Mouse (Mus musculus): ENCODE measurements around the gene Mterf4. TPM values are rescaled to one million over a fixed set of nuclear protein-coding genes. Genes with fewer than 3 reads are reported as not detected.
"Not testable (repeated sequence)": the region's sequence is repeated elsewhere in the genome, so short reads cannot be mapped to it uniquely, and the experiment has no call there.

The Mterf4 gene
- polyA plus RNA-seq, 1 experiment from 2014 or later = 28.6 TPM

DNA sequence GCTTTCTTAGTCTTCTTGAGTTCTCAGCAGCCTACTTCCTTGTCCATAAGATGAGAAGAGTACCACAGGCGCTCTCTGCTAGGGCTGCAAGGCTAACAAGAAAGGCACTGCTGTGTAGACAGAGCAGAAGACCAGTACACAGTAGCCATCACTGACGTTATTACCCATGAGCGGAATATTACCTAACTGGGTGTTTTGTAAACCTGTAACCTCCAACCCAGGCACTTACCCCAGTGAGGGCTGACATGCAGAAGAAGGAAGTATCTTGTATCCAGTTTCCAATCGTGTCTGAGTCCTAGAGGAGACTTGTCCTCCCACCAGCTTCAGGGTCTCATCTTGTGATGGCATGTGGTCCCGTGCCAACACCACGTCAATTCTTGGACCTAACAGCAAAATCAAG is 18.3 kb upstream of the Mterf4 start:
- peaks cover 34% of the 10 kb centered on the region for H3K36me3 ChIP-seq (ENCODE audit: control insufficient read depth, insufficient read depth, low read length)
- H3K4me1 ChIP-seq (ENCODE audit: control insufficient read depth, insufficient read depth, low read length) = no peaks in the 10 kb centered on the region
- no peaks in the 10 kb centered on the region for H3K27me3 ChIP-seq (ENCODE audit: control insufficient read depth, insufficient read depth, low read length)
- H3K27ac ChIP-seq (ENCODE audit: low read length) = no peak overlapping the region
- ATAC-seq (ENCODE audit: insufficient number of reproducible peaks, insufficient read depth, low FRiP score, low read depth) = no peak
- no peaks in the 10 kb centered on the region for H3K9me3 ChIP-seq (ENCODE audit: control insufficient read depth, low read depth, low read length)
- 89% methylated on average over 6 of the region's 6 CpGs for WGBS
- H3K4me2 ChIP-seq (replicated peaks; ENCODE audit: low read depth, low read length) = no peak overlapping the region
- H3K4me3 ChIP-seq (ENCODE audit: low read depth, low read length) = no peak overlapping the region
- H3K9ac ChIP-seq (replicated peaks; ENCODE audit: low read depth, low read length) = no peak overlapping the region

DNA sequence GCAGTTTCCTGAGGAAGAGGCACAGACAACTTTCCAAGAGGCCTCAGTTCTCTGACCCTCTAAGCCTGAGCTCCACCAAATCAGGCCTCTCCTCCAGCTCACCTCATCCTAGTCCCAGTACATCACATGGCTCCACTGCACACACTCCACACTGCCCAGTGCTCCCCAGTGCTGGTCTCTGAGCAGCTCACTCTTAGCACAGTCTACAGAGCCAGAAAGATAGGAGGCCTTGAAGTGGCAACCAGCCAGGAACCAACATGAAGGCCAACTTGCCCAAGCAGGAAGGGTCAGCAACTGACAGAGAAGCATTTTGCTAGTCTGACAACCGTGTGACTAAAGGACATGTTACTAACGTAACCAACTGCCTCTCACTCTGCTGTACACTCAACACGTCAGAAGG is 5.1 kb downstream of the Mterf4 start:
- Histone ChIP-seq H3K4me2 (replicated peaks; ENCODE audit: low read depth, low read length) (no peak overlapping the region), H3K27ac (ENCODE audit: low read length) (no peak overlapping the region), H3K9me3 (ENCODE audit: control insufficient read depth, low read depth, low read length) (no peaks in the 10 kb centered on the region), H3K27me3 (ENCODE audit: control insufficient read depth, insufficient read depth, low read length) (no peaks in the 10 kb centered on the region), H3K4me3 (ENCODE audit: low read depth, low read length) (no peak overlapping the region), H3K36me3 (ENCODE audit: control insufficient read depth, insufficient read depth, low read length) (peaks cover 56% of the 10 kb centered on the region), H3K9ac (replicated peaks; ENCODE audit: low read depth, low read length) (no peak overlapping the region), H3K4me1 (ENCODE audit: control insufficient read depth, insufficient read depth, low read length) (peaks cover 7% of the 10 kb centered on the region; the same call in 1 of the 2 replicates)
- WGBS = 86% methylated on average over 3 of the region's 3 CpGs
- no peak for ATAC-seq (ENCODE audit: insufficient number of reproducible peaks, insufficient read depth, low FRiP score, low read depth)

GRCm38 (mm10) chr1:93299791-93300190 is 5.9 kb downstream of the Mterf4 start:
- Histone ChIP-seq H3K4me1 (ENCODE audit: control insufficient read depth, insufficient read depth, low read length) (peaks cover 3% of the 10 kb centered on the region; the same call in 1 of the 2 replicates), H3K9me3 (ENCODE audit: control insufficient read depth, low read depth, low read length) (no peaks in the 10 kb centered on the region), H3K27me3 (ENCODE audit: control insufficient read depth, insufficient read depth, low read length) (no peaks in the 10 kb centered on the region), H3K9ac (replicated peaks; ENCODE audit: low read depth, low read length) (no peak overlapping the region), H3K36me3 (ENCODE audit: control insufficient read depth, insufficient read depth, low read length) (peaks cover 56% of the 10 kb centered on the region), H3K4me3 (ENCODE audit: low read depth, low read length) (no peak overlapping the region), H3K4me2 (replicated peaks; ENCODE audit: low read depth, low read length) (no peak overlapping the region), H3K27ac (ENCODE audit: low read length) (no peak overlapping the region)
- 85% methylated on average over 4 of the region's 4 CpGs for WGBS
- no peak for ATAC-seq (ENCODE audit: insufficient number of reproducible peaks, insufficient read depth, low FRiP score, low read depth)

- not testable (repeated sequence) for H3K4me1 ChIP-seq (ENCODE audit: control insufficient read depth, insufficient read depth, low read length); H3K4me3 ChIP-seq (ENCODE audit: low read depth, low read length); H3K4me2 ChIP-seq (replicated peaks; ENCODE audit: low read depth, low read length); H3K27me3 ChIP-seq (ENCODE audit: control insufficient read depth, insufficient read depth, low read length); ATAC-seq (ENCODE audit: insufficient number of reproducible peaks, insufficient read depth, low FRiP score, low read depth); H3K9me3 ChIP-seq (ENCODE audit: control insufficient read depth, low read depth, low read length); H3K9ac ChIP-seq (replicated peaks; ENCODE audit: low read depth, low read length); H3K27ac ChIP-seq (ENCODE audit: low read length)
- 68% methylated on average over 3 of the region's 3 CpGs for WGBS
- peaks cover 20% of the 10 kb centered on the region for H3K36me3 ChIP-seq (ENCODE audit: control insufficient read depth, insufficient read depth, low read length)
These were observed 11.2 kb downstream of the Mterf4 start for GRCm38 (mm10) chr1:93294491-93294890.

- no peak overlapping the region for H3K4me2 ChIP-seq (replicated peaks; ENCODE audit: low read depth, low read length)
- no peak overlapping the region for H3K4me3 ChIP-seq (ENCODE audit: low read depth, low read length)
- WGBS = 74% methylated on average over 8 of the region's 8 CpGs
- H3K27ac ChIP-seq (ENCODE audit: low read length) = no peak overlapping the region
- H3K9me3 ChIP-seq (ENCODE audit: control insufficient read depth, low read depth, low read length) = no peaks in the 10 kb centered on the region
- ATAC-seq (ENCODE audit: insufficient number of reproducible peaks, insufficient read depth, low FRiP score, low read depth) = no peak
- H3K4me1 ChIP-seq (ENCODE audit: control insufficient read depth, insufficient read depth, low read length) = no peaks in the 10 kb centered on the region
- peaks cover 5% of the 10 kb centered on the region; the same call in 1 of the 2 replicates for H3K36me3 ChIP-seq (ENCODE audit: control insufficient read depth, insufficient read depth, low read length)
- H3K9ac ChIP-seq (replicated peaks; ENCODE audit: low read depth, low read length) = no peak overlapping the region
- H3K27me3 ChIP-seq (ENCODE audit: control insufficient read depth, insufficient read depth, low read length) = no peaks in the 10 kb centered on the region
These were observed 13.7 kb downstream of the Mterf4 start for GRCm38 (mm10) chr1:93292006-93292405.

DNA sequence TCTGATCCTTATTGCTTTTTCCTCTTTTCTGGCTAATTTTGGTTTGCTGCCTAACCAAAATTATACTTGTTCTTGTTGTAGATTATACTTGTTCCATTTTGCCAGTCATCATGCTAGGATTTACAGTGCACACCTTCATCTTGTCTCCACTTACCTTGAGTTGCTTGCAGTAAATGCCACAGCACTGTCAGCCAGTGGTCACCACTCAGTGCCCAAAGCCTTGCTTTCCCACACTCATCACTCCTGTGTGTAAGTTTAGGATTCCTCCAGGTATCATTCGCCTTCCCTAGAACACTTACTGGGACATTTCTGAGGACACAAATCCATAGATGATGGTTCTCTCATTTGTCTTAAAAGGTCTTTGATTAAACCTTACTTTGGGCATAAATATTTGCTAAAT is 14.1 kb downstream of the Mterf4 start:
- Histone ChIP-seq H3K27ac (ENCODE audit: low read length) (no peak overlapping the region), H3K4me1 (ENCODE audit: control insufficient read depth, insufficient read depth, low read length) (no peaks in the 10 kb centered on the region), H3K36me3 (ENCODE audit: control insufficient read depth, insufficient read depth, low read length) (peaks cover 5% of the 10 kb centered on the region; the same call in 1 of the 2 replicates), H3K9me3 (ENCODE audit: control insufficient read depth, low read depth, low read length) (no peaks in the 10 kb centered on the region), H3K4me2 (replicated peaks; ENCODE audit: low read depth, low read length) (no peak overlapping the region), H3K27me3 (ENCODE audit: control insufficient read depth, insufficient read depth, low read length) (no peaks in the 10 kb centered on the region), H3K4me3 (ENCODE audit: low read depth, low read length) (no peak overlapping the region), H3K9ac (replicated peaks; ENCODE audit: low read depth, low read length) (no peak overlapping the region)
- ATAC-seq (ENCODE audit: insufficient number of reproducible peaks, insufficient read depth, low FRiP score, low read depth) = no peak
- 89% methylated on average over 1 of the region's 1 CpGs for WGBS

DNA sequence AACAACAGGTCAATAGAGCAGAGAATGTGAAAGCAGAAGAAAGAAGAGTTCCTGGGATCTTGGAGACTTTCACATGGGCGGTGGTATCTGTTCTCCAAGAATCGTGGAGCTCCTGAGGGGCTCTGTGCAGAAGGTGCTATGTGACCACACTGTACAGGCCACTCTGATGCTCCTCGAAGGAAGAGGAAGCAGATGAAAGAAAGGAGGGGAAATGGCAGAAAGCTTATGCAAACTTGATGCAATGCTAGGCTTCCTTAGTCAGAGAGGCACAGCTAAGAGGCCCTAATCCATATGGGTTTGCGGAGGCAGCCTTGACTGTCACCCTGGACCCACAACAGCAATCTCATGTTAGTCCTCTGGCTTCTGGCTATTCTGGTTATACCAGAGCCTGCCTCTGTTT is 14.8 kb downstream of the Mterf4 start:
- no peaks in the 10 kb centered on the region for H3K4me1 ChIP-seq (ENCODE audit: control insufficient read depth, insufficient read depth, low read length)
- peaks cover 5% of the 10 kb centered on the region; the same call in 1 of the 2 replicates for H3K36me3 ChIP-seq (ENCODE audit: control insufficient read depth, insufficient read depth, low read length)
- H3K27ac ChIP-seq (ENCODE audit: low read length) = no peak overlapping the region
- no peaks in the 10 kb centered on the region for H3K9me3 ChIP-seq (ENCODE audit: control insufficient read depth, low read depth, low read length)
- WGBS = 87% methylated on average over 4 of the region's 4 CpGs
- H3K4me2 ChIP-seq (replicated peaks; ENCODE audit: low read depth, low read length) = no peak overlapping the region
- no peak for ATAC-seq (ENCODE audit: insufficient number of reproducible peaks, insufficient read depth, low FRiP score, low read depth)
- H3K9ac ChIP-seq (replicated peaks; ENCODE audit: low read depth, low read length) = no peak overlapping the region
- H3K27me3 ChIP-seq (ENCODE audit: control insufficient read depth, insufficient read depth, low read length) = no peaks in the 10 kb centered on the region
- no peak overlapping the region for H3K4me3 ChIP-seq (ENCODE audit: low read depth, low read length)

DNA sequence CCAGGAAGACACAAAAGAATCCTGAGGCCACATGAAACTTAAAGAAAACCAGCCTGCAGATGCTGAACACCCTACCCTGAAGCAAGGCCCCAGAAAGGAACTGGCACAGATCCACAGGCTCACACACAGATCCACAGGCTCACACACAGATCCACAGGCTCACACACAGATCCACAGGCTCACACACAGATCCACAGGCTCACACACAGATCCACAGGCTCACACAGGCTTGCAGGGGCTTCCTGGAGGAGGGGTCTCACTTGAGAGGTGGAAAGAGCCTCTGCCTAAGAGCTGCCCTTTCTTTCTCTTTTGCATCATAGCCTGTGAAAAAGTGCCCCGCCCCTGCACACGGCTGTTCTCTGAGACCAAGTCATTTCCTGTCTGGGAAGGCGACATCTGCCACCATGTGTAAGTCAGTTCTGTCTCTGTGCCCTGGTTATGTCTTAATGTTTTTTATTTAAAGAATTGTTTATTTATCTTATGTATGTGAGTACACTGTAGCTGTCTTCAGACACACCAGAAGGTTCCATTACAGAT is 16.0 kb downstream of the Mterf4 start:
- H3K36me3 ChIP-seq (ENCODE audit: control insufficient read depth, insufficient read depth, low read length) = peaks cover 5% of the 10 kb centered on the region; the same call in 1 of the 2 replicates
- H3K27me3 ChIP-seq (ENCODE audit: control insufficient read depth, insufficient read depth, low read length) = no peaks in the 10 kb centered on the region
- H3K4me2 ChIP-seq (replicated peaks; ENCODE audit: low read depth, low read length) = no peak overlapping the region
- no peak for ATAC-seq (ENCODE audit: insufficient number of reproducible peaks, insufficient read depth, low FRiP score, low read depth)
- H3K4me1 ChIP-seq (ENCODE audit: control insufficient read depth, insufficient read depth, low read length) = no peaks in the 10 kb centered on the region
- 44% methylated on average over 3 of the region's 3 CpGs for WGBS
- H3K27ac ChIP-seq (ENCODE audit: low read length) = no peak overlapping the region
- no peak overlapping the region for H3K4me3 ChIP-seq (ENCODE audit: low read depth, low read length)
- no peaks in the 10 kb centered on the region for H3K9me3 ChIP-seq (ENCODE audit: control insufficient read depth, low read depth, low read length)
- H3K9ac ChIP-seq (replicated peaks; ENCODE audit: low read depth, low read length) = no peak overlapping the region

- Histone ChIP-seq H3K4me2 (replicated peaks; ENCODE audit: low read depth, low read length) (no peak overlapping the region), H3K27me3 (ENCODE audit: control insufficient read depth, insufficient read depth, low read length) (no peaks in the 10 kb centered on the region), H3K36me3 (ENCODE audit: control insufficient read depth, insufficient read depth, low read length) (peaks cover 3% of the 10 kb centered on the region; the same call in 1 of the 2 replicates), H3K9ac (replicated peaks; ENCODE audit: low read depth, low read length) (no peak overlapping the region), H3K4me1 (ENCODE audit: control insufficient read depth, insufficient read depth, low read length) (no peaks in the 10 kb centered on the region), H3K9me3 (ENCODE audit: control insufficient read depth, low read depth, low read length) (no peaks in the 10 kb centered on the region), H3K27ac (ENCODE audit: low read length) (no peak overlapping the region), H3K4me3 (ENCODE audit: low read depth, low read length) (no peak overlapping the region)
- WGBS = 73% methylated on average over 7 of the region's 7 CpGs
- no peak for ATAC-seq (ENCODE audit: insufficient number of reproducible peaks, insufficient read depth, low FRiP score, low read depth)
These were observed 28.7 kb downstream of the Mterf4 start for GRCm38 (mm10) chr1:93277041-93277440.

Data from stomach, embryonic 14.5 days (tissue).